Mouse (Mus musculus) retina, adult 2 months (tissue): ENCODE data around the gene Gm12355.

Experiments used
- DNase-seq: peaks from one replicate; pipeline ENCODE4 v3.0.0-alpha.2; 2012; ENCODE audit warnings: low read depth, low spot score

The Gm12355 gene

GRCm38 (mm10) chr11:98581286-98582029, 44.0 kb downstream of the Gm12355 start:
- DNase-seq = no peak

- DNase-seq = no peak
Measured at GRCm38 (mm10) chr11:98580301-98581121, 45.0 kb downstream of the Gm12355 start.

GRCm38 (mm10) chr11:98577776-98578175, 47.7 kb downstream of the Gm12355 start:
- DNase-seq = no peak
